7 mouse cellular contexts compared by ENCODE assay signal in genomic region chr1:143738811-143739210, GRCm38 (mm10). TPM values are rescaled to one million over a fixed set of nuclear protein-coding genes. Genes with fewer than 3 reads are reported as not detected.
DNase-seq lines count a peak whose midpoint lies in the region; ATAC-seq and TF ChIP-seq lines count a peak whose summit lies in the region.

No protein-coding gene starts in this region.

- H3K27ac ChIP-seq in CH12.LX (ENCODE audit: insufficient read depth, low read depth) = no peak overlapping the region
- H3K27ac ChIP-seq in forebrain, embryonic 11.5 days (ENCODE audit: low read depth, low read length) = no peak overlapping the region
- H3K27ac ChIP-seq in limb, embryonic 13.5 days = no peak overlapping the region

- no peak for TF ChIP-seq EP300 in CH12.LX (IDR thresholded peaks at IDR 0.05; ENCODE audit: low read length)

- H3K79me3 ChIP-seq in C2C12 (ENCODE audit: low read depth) = peaks cover 6% of the 10 kb centered on the region

- DNase-seq in CH12.LX (ENCODE audit: extremely low read depth) = peak; percentile 6
- no peak for DNase-seq in forebrain, embryonic 11.5 days (ENCODE audit: low spot score)
- peak; percentile 21 to 23 for DNase-seq in natural killer cell, adult 2 months (ENCODE audit: low spot score in 2 of 2)
- DNase-seq in adrenal gland, postnatal 14 days = no peak
- no peak for DNase-seq in left cerebral cortex, postnatal 25 days (ENCODE audit: low spot score in 2 of 2)

- H3K4me2 ChIP-seq in CH12.LX (ENCODE audit: insufficient read depth, low read depth, poor library complexity, severe bottlenecking) = peak overlapping the region; percentile 85
- peak overlapping the region; percentile 74 for H3K4me2 ChIP-seq in forebrain, embryonic 11.5 days (ENCODE audit: low read depth, low read length, severe bottlenecking)
- peak overlapping the region; percentile 63 for H3K4me2 ChIP-seq in limb, embryonic 13.5 days (replicated peaks)

- H3K36me3 ChIP-seq in C2C12 (ENCODE audit: control insufficient read depth, insufficient read depth) (peaks cover 7% of the 10 kb centered on the region), CH12.LX (replicated peaks in 1 of 2; ENCODE audit: control insufficient read depth in 1 of 2, insufficient read depth in 1 of 2, low read length in 1 of 2) (peaks cover 7 to 19% of the 10 kb centered on the region in 2 experiments)
- peaks cover 3% of the 10 kb centered on the region; the same call in 1 of the 2 replicates for H3K36me3 ChIP-seq in forebrain, embryonic 11.5 days (ENCODE audit: control insufficient read depth, insufficient read depth, low read length)
- peaks cover 15% of the 10 kb centered on the region for H3K36me3 ChIP-seq in limb, embryonic 13.5 days

- TF ChIP-seq RAD21 in CH12.LX (IDR thresholded peaks at IDR 0.05; ENCODE audit: low read depth, low read length) = no peak

- in situ Hi-C loops in CH12.LX (cut with MboI; ENCODE audit: low pct_ligation_motif_present, low pct_unique_long_range_greater_than_20kb, low sequenced_read_pairs) = no loop called here

- H3K27me3 ChIP-seq in C2C12 (ENCODE audit: control insufficient read depth, insufficient read depth, insufficient read length) (no peaks in the 10 kb centered on the region), CH12.LX (replicated peaks) (no peaks in the 10 kb centered on the region)
- H3K27me3 ChIP-seq in forebrain, embryonic 11.5 days (ENCODE audit: control insufficient read depth, insufficient read depth, low read length) = no peaks in the 10 kb centered on the region
- no peaks in the 10 kb centered on the region for H3K27me3 ChIP-seq in limb, embryonic 13.5 days

- peaks cover 0 to 7% of the 10 kb centered on the region in 2 experiments; a peak in 2 of 4 replicates for H3K4me1 ChIP-seq in CH12.LX (ENCODE audit: control insufficient read depth in 1 of 2, insufficient read depth in 2 of 2)
- peaks cover 14% of the 10 kb centered on the region for H3K4me1 ChIP-seq in forebrain, embryonic 11.5 days (replicated peaks; ENCODE audit: control insufficient read depth, insufficient read depth, low read length)
- H3K4me1 ChIP-seq in limb, embryonic 13.5 days = peaks cover 4% of the 10 kb centered on the region; the same call in 1 of the 2 replicates

- ATAC-seq in forebrain, embryonic 11.5 days (replicated peaks; ENCODE audit: low FRiP score) = no peak
- no peak for ATAC-seq in limb, embryonic 13.5 days (ENCODE audit: low FRiP score, low read depth)

- no peak for TF ChIP-seq CTCF in C2C12 (IDR thresholded peaks at IDR 0.05; ENCODE audit: control insufficient read depth, insufficient read depth, insufficient read length)
- no peak for TF ChIP-seq CTCF in CH12.LX (conservative IDR thresholded peaks at IDR 0.05 in 1 of 2, IDR thresholded peaks at IDR 0.05 in 1 of 2; ENCODE audit: low read depth in 2 of 2, low read length in 2 of 2)

- 34% methylated on average over 11 of the region's 11 CpGs for WGBS in forebrain, embryonic 11.5 days
- 27% methylated on average over 11 of the region's 11 CpGs for WGBS in limb, embryonic 13.5 days

- H3K4me3 ChIP-seq in C2C12 (ENCODE audit: insufficient read depth, poor library complexity, severe bottlenecking) (peak overlapping the region; percentile 54), CH12.LX (replicated peaks in 1 of 3; ENCODE audit: low read depth in 2 of 3, low read length in 2 of 3, poor library complexity in 1 of 3) (peak overlapping the region; percentile 64 to 78 (median 72))
- H3K4me3 ChIP-seq in forebrain, embryonic 11.5 days (ENCODE audit: low read depth, low read length) = peak overlapping the region; percentile 70
- peak overlapping the region; percentile 75 for H3K4me3 ChIP-seq in limb, embryonic 13.5 days

- H3ac ChIP-seq in C2C12 (ENCODE audit: control insufficient read depth, insufficient read length, low read depth) = no peak overlapping the region

- dilution Hi-C loops in CH12.LX (cut with MboI; ENCODE audit: extremely low pct_ligation_motif_present, extremely low pct_unique_long_range_greater_than_20kb, low sequenced_read_pairs) = no loop called here

- H3K9me3 ChIP-seq in CH12.LX (replicated peaks; ENCODE audit: low read length) = no peaks in the 10 kb centered on the region
- no peaks in the 10 kb centered on the region for H3K9me3 ChIP-seq in forebrain, embryonic 11.5 days (ENCODE audit: control insufficient read depth, low read length)
- H3K9me3 ChIP-seq in limb, embryonic 13.5 days = no peaks in the 10 kb centered on the region

- intact Hi-C loops in left cerebral cortex, postnatal 25 days (cut with DNase I) = loop anchor here (1.0 kb wide), 1 partner anchor 37 kb away; the partner anchor contains the start of gene Cdc73

- H3K79me2 ChIP-seq in C2C12 (ENCODE audit: control insufficient read depth, insufficient read depth) (peaks cover 7% of the 10 kb centered on the region), CH12.LX (replicated peaks; ENCODE audit: control insufficient read depth, extremely low read depth, insufficient read depth, poor library complexity, severe bottlenecking) (no peaks in the 10 kb centered on the region)

- H3K9ac ChIP-seq in CH12.LX (ENCODE audit: insufficient read depth, low read depth) = peak overlapping the region; percentile 49
- H3K9ac ChIP-seq in forebrain, embryonic 11.5 days (ENCODE audit: low read length) = peak overlapping the region; percentile 87
- H3K9ac ChIP-seq in limb, embryonic 13.5 days = peak overlapping the region; percentile 82

- TF ChIP-seq POLR2A in CH12.LX (IDR thresholded peaks at IDR 0.05; ENCODE audit: low read depth, low read length) = no peak

TF ChIP-seq in C2C12, 6 proteins besides CTCF, POLR2A, EP300 and RAD21:
- TF ChIP-seq MAX (IDR thresholded peaks at IDR 0.05) (no peak), MYOG (IDR thresholded peaks at IDR 0.05; ENCODE audit: control insufficient read depth, extremely low read depth, insufficient read length) (no peak), FOSL1 (IDR thresholded peaks at IDR 0.05; ENCODE audit: insufficient read depth, low read length, poor library complexity, severe bottlenecking) (no peak), CEBPB (IDR thresholded peaks at IDR 0.05; ENCODE audit: low read depth) (no peak), MYOD1 (IDR thresholded peaks at IDR 0.05; ENCODE audit: control insufficient read depth, insufficient read length, low read depth) (no peak), USF1 (IDR thresholded peaks at IDR 0.05; ENCODE audit: low read depth) (no peak)

TF ChIP-seq in CH12.LX, 34 proteins besides CTCF, POLR2A, EP300 and RAD21:
- TF ChIP-seq USF1 (IDR thresholded peaks at IDR 0.05; ENCODE audit: low read depth, low read length) (no peak), ZNF384 (IDR thresholded peaks at IDR 0.05; ENCODE audit: low read depth, low read length) (peak; percentile 39; the same call in 1 of the 2 replicates)

RNA-seq across cellular contexts. Expression of gene Glrx2, which starts 22.7 kb away (rescaled TPM):
- polyA plus RNA-seq in C2C12 (2012; fragmentation: generic; extraction: Trizol) (63.7 TPM), CH12.LX (2012; ENCODE audit: insufficient read length, low read depth) (51.4 and 63.6 TPM in 2 replicates)
- total RNA-seq in CH12.LX (2012; rRNA removed) (31.6 and 32.9 TPM in 2 replicates), CH12.LX (2014; rRNA removed) (28.0 and 30.3 TPM in 2 replicates)
- polyA plus RNA-seq in forebrain, embryonic 11.5 days (2014; fragmentation: Nextera tagmentation; extraction: Ambion mirVana) = 90.9 and 99.5 TPM in 2 replicates
- polyA plus RNA-seq in limb, embryonic 13.5 days (2015; fragmentation: Nextera tagmentation; extraction: Ambion mirVana) = 103 and 118 TPM in 2 replicates
- 81.3 and 90.8 TPM in 2 replicates for total RNA-seq in adrenal gland, postnatal 14 days (2021)
- total RNA-seq in left cerebral cortex, postnatal 25 days (2021) = 100 to 1,000 TPM; 106 to 112 TPM

RNA-seq across cellular contexts. Expression of gene Cdc73, which starts 36.1 kb away (rescaled TPM):
- 17.4 TPM for polyA plus RNA-seq in C2C12 (2012; fragmentation: generic; extraction: Trizol)
- total RNA-seq in CH12.LX (2012; rRNA removed) = 13.4 and 16.7 TPM in 2 replicates
- 18.0 and 21.5 TPM in 2 replicates for total RNA-seq in CH12.LX (2014; rRNA removed)
- 84.8 and 85.0 TPM in 2 replicates for polyA plus RNA-seq in CH12.LX (2012; ENCODE audit: insufficient read length, low read depth)
- polyA plus RNA-seq in forebrain, embryonic 11.5 days (2014; fragmentation: Nextera tagmentation; extraction: Ambion mirVana) = 30.1 and 31.5 TPM in 2 replicates
- polyA plus RNA-seq in limb, embryonic 13.5 days (2015; fragmentation: Nextera tagmentation; extraction: Ambion mirVana) = 25.5 and 27.3 TPM in 2 replicates
- 85.7 and 90.8 TPM in 2 replicates for total RNA-seq in adrenal gland, postnatal 14 days (2021)
- 10 to 100 TPM; 61.6 to 62.3 TPM for total RNA-seq in left cerebral cortex, postnatal 25 days (2021)

RNA-seq across cellular contexts. Expression of gene Trove2, which starts 38.1 kb away (rescaled TPM):
- polyA plus RNA-seq in C2C12 (2012; fragmentation: generic; extraction: Trizol) (3.0 TPM), CH12.LX (2012; ENCODE audit: insufficient read length, low read depth) (3.4 and 3.8 TPM in 2 replicates)
- total RNA-seq in CH12.LX (2012; rRNA removed) (7.0 and 7.5 TPM in 2 replicates), CH12.LX (2014; rRNA removed) (6.6 and 8.4 TPM in 2 replicates)
- 42.4 and 50.1 TPM in 2 replicates for polyA plus RNA-seq in forebrain, embryonic 11.5 days (2014; fragmentation: Nextera tagmentation; extraction: Ambion mirVana)
- 26.1 and 28.6 TPM in 2 replicates for polyA plus RNA-seq in limb, embryonic 13.5 days (2015; fragmentation: Nextera tagmentation; extraction: Ambion mirVana)
- 11.0 and 12.6 TPM in 2 replicates for total RNA-seq in adrenal gland, postnatal 14 days (2021)
- total RNA-seq in left cerebral cortex, postnatal 25 days (2021) = 10 to 100 TPM; 28.3 to 28.8 TPM

RNA-seq across cellular contexts. Expression of gene Uchl5, which starts 38.3 kb away (rescaled TPM):
- polyA plus RNA-seq in C2C12 (2012; fragmentation: generic; extraction: Trizol) (23.4 TPM), CH12.LX (2012; ENCODE audit: insufficient read length, low read depth) (111 and 130 TPM in 2 replicates)
- total RNA-seq in CH12.LX (2012; rRNA removed) (46.4 and 61.3 TPM in 2 replicates), CH12.LX (2014; rRNA removed) (54.3 and 58.9 TPM in 2 replicates)
- 79.6 and 87.8 TPM in 2 replicates for polyA plus RNA-seq in forebrain, embryonic 11.5 days (2014; fragmentation: Nextera tagmentation; extraction: Ambion mirVana)
- 87.8 and 91.3 TPM in 2 replicates for polyA plus RNA-seq in limb, embryonic 13.5 days (2015; fragmentation: Nextera tagmentation; extraction: Ambion mirVana)
- total RNA-seq in adrenal gland, postnatal 14 days (2021) = 27.7 and 27.8 TPM in 2 replicates
- total RNA-seq in left cerebral cortex, postnatal 25 days (2021) = 10 to 100 TPM; 41.2 to 43.1 TPM

Comparison
In these comparisons a context has a peak if more than half of its experiments do, and no peak if none do; other contexts are left out.
1. DNase-seq: peak in CH12.LX (single experiment) and natural killer cell, adult 2 months (2 of 2); none in forebrain, embryonic 11.5 days (single experiment), adrenal gland, postnatal 14 days (single experiment) and left cerebral cortex, postnatal 25 days (0 of 2).
2. Peak in every context shown above with its lines, with median percentiles within 50 percentile points of each other: H3K4me3 ChIP-seq, H3K4me2 ChIP-seq and H3K9ac ChIP-seq.